Mouse (Mus musculus) right cerebral cortex, postnatal 4 days (tissue): ENCODE data around the gene 4930564D02Rik.

Experiments used
- DNase-seq: peaks from one replicate; pipeline ENCODE4 v3.0.0-alpha.2; 2022

The 4930564D02Rik gene

DNA sequence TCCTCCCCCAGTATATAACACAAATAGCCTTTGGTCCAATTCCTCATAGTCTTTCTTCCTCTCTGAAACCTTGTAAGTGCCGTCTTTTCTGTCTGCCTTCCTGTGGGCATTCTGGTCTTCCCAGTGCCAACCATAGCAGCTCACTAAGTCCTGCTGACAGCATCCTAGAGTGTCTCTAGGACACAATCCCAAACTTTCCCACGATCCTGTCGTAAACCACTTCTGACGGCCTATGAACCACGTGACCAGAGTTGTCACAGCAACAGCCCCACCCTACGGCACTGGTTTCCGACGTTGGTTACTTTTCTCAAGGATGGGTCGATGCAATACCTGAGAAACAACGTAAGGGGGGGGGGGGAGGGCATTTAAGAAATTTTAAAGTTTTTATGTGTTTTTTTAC lies at the start of gene 4930564D02Rik:
4930564D02Rik (plus strand) TSS at position 301 of the 400 bp plus-strand sequence.
- DNase-seq, result no peak

DNA sequence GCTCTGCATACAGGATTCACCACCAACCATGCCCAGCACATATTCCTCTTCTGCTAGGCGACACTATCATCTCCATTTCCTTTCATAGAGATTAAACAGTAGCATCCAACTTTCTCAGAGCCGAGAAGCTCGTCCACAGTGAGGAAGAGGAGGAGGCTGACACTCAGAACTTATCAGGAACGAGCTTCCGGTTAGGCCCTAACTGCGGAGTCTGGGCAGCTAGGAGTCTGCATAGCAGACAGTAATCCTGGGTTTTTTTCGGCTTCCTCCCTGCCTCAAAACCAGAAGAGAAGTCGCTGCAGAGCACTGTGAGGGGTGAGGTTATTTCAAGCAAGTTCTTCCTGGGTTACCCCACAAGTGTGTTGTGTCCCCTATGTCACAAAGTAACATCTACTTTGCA lies 49.3 kb upstream of the 4930564D02Rik start:
- DNase-seq, result no peak

DNA sequence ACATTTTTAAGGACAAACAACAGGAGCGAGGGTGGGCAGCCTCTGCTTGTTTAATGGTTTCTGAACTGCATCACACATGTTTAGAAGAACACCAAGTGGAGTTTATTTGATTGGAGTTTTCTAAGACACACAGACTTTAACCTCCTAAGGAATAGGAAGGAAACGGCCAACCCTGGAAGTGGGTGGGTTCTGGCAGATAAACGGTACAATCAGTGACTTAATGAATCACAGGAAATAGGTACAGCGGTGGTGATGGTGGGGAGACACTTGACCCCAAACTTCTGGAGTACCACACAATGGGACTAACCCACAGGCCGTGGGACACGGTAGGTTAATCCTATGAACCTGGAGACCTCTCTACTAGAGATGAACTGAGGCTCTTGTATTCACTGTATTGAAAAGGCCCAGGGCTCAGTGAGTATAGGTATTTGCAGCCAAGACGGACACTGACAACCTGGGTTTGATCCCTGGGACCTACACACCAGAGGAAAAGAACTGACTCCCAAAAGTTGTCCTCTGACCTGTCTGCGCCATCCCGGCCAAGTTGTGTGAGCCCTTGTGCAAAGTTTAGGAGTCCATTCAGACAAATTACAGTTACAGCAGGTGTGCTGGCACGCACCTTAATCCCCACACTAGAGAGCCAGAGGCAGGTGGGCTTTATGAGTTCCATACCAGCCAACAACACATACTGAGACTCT lies 48.4 kb upstream of the 4930564D02Rik start:
- DNase-seq, result no peak

DNA sequence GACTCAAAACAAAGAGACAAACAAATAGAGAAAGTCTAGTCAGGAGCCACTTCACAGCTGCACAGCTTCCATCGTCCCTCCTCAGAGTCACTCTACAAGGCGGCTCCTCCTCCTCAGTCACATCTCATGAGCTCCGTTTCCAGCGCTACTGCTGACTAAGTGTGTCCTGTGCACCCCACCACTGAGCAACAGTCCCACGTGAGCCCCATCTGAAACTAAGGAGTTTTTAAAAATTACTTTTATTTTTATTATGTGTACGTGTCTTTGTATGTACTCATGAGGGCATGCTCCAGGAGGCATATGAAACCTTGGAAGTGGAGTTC lies 47.9 kb upstream of the 4930564D02Rik start:
- no peak for DNase-seq

DNA sequence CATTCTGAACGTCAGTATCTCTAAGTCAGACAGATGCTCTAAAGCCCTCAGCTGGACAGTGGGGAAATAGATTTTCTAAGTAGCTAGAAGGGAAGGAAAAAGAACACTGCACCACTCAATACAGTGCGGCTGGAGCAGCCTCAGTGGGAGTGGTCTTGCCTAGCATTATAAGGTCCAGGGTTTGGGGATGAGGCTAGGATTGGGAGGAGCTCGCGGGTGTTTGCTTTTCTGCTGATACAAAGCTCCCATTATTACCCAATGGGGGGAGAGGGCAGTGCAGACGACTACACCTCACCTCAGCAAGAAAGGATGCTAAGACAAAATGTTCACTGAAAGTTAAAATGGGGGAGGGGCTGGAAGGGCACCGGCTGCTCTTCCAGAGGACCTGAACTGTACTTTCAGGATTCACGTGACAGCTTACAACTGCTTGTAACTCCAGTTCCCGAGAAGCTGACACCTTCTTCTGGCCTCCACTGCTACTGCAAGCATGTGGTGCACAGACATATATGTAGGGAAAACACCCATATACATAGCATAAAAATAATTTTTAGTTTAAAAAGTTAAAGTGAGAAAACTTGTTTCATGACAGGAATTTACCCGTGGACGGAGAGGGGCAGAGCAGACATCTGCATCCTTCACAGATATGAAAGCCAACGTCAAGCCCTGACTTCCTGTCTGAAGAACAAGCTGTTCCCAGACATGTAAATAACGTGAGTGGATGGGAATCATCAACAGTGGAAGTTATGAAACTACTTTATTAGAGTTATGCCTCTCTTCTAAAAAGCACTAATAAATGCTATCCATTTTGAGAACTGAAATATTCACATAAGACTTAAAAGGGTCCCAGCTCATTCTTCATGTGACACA lies 46.6 kb upstream of the 4930564D02Rik start:
- no peak for DNase-seq

DNA sequence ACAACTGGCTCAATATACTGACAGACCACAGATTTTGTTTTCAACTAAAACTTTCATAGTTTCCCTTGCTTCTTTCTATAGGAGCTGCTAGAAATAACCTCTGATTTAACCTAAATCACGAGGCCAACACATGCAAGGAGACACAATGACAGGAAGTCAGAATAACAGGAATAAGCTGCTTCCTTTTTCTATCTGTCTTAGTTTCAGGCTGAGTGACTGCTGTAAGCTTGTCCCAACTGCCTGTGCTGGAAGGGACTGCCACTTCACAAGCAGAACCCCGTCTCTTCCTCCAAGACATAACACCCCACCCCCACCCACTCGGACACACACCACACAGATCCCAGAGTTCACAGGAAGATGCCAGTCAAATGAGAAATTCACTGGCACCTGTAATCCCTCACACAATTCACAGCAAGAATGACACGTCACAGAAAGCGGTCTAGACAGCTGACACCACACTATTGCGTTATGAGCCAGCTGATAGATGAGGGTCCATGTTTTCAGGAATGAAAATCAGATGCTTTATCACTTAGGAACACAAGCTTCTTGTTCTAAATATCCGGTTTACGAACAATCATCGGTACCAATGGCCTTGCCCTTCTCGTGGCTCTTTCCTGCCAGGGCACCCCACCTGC lies 43.2 kb upstream of the 4930564D02Rik start:
- no peak for DNase-seq

DNA sequence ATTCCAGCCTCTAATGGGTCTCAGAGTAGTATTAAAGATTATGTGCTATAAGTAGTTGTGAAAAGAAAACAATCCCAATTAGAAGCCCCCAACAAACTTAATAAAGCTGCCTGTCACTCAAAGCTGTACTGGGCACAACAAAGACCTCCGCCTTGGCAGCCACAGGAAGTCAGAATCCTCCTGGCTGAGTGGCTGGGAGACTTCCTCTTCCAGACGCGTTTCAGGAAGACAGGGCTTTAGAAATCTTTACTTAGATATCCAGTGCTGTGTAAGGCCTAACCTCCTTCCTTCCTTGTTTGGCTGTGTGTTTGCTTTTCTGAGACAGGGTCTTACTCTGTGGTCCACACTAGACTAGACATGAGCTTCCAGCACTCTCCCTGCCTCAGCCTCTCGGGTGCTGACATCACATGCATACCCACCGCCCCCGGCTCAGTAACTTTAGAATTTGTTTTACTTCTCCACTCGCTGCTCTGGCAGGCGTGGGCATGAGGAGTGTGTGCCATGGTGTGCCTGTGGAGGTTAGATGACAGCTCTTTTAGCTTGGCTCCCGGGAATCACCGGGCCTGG lies 30.3 kb upstream of the 4930564D02Rik start:
- DNase-seq, result no peak

DNA sequence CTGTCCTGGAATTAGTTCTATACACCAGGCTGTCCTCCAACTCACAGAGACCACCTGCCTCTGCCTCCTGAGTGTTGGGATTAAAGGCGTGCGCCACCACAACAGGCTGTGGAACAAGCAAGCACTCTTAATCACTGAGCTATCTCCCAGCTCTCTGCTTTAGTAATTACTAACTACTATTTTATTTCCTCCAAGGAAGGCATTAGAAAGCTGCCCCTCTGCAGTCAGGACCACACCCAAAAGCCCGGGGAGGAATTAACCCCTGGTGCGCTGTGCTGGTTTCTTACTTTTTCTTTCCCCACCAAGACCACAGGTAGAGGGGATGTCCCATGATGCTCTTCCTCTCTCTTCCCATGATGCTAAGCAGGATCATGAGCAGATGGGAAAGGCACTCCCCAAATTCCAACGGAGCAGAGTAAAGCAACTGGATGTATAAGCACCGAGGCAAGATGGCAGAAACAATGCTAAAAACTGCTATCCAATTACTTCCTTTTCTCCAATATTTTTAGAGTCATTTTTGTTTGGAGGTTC lies 29.3 kb upstream of the 4930564D02Rik start:
- no peak for DNase-seq

DNA sequence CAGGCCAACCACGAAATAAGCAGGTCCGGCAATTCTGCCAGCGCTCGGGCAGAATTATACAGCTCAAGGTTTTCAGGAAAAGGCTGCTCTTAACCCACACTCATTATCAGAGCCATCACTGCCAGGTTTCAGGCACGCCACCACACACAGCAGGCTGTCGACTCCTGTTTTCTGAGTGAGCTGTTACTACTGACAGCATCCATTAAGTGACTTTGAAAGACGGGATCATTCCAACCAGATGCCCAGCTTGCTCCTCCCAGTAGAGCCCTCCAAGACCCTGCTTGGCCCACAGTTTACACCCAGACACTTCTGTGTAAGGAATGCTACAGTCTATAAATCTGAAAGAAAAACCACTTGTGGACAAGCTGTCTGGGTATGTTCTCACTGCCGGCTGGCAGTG lies 26.6 kb upstream of the 4930564D02Rik start:
- no peak for DNase-seq

DNA sequence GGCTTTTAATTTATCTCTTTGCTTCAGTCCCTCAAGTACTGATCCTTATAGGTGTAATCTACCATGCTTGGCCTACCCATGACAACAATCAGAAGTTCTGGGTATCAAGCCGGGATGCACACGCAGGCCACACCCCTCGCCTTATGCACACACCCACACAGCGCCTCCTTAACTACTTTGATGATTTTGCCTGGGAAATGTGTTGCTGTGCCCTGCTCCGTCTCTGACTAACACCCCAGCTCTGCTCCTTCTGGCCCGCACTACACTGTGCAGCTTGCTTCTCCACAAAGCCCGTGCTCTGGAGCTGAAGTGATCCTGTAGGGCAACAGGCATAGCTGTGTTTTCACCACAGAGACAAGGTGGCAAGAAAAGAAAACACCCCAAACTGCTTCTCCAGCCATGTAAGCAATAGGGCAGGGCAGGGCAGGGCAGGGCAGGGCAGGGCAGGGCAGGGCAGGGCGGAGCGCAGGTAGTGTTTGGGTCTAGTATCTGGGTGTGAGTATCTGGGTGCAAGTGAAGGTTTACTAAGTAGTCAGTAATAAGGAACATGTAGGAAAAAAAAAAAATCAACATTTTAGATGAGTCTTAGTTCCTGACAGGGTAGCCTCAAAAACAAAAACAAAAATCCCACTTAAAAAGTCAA lies 25.5 kb upstream of the 4930564D02Rik start:
- DNase-seq, result no peak

DNA sequence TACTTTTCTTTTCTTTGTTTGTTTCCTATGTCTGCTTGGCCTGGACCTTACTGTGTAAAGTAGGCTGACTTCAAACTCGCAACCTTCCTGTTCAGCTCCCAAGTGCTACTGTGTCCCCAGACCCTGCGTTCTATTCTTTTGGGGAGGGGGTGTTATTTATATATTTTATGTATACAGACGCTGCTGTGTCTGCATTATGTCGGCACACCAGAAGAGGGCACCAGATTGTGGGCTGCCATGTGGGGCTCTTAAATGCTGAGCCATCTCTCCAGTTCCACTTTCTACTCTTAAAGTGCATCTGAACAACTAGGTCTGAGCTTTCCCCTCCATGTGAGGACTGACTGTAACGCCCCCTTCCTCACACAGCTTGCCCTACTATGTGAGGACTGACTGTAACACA lies 22.9 kb upstream of the 4930564D02Rik start:
- no peak for DNase-seq

DNA sequence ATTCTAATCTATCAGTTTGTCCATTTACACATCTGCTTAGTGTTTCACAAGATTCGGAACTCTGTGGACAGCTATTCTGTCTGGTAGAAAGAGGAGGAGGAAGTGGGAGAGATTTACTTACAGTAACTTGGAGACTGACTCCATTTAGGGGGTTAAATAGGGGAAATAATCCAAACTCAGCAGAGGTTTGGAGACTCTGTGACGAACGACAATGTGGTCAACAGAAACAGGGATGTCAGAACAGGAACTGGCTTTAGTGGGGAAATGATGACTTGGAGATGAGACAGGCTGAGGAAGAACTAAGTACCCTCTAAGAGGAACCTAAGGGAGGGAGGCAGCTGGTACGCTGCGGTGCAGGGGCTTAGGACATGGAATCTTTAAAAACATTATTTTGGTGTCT lies 19.8 kb upstream of the 4930564D02Rik start:
- no peak for DNase-seq

DNA sequence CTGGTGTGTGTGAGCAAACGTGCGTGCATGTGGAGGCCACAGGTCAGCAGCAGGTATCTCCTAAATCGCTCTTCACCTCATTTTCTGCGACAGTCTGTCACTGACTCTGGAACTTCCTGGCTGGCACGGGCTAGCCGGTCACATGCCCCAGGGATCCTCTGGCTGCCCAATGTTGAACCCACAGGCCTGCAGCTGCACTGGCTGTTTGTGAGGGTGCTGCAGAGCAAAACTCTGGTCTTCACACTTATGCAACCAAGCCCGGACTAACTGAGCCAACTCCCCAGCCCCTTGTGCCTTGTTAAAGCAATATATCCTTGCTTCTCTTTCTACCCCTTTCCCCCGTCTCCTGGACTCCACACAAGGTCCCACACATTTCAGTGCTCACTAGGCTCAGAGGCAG lies 19.0 kb upstream of the 4930564D02Rik start:
- no peak for DNase-seq

DNA sequence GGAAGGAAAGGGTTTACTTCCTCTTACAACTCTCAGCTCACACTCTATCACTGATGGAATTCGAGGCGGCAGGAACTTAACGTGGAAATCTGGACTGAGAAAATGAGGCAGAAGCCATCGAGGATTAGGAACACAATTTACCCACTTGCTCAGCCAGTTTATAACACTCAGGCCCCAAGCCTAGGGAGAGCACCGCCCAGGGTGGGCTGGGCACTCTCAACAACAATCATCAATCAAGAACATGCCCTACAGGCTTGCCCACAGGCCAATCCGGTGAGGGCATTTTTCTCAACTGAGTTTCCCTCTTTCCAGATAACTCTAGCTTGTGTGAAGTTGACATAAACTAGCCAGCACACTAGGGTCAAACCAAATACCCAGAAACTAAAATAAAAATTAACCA lies 16.8 kb upstream of the 4930564D02Rik start:
- no peak for DNase-seq

DNA sequence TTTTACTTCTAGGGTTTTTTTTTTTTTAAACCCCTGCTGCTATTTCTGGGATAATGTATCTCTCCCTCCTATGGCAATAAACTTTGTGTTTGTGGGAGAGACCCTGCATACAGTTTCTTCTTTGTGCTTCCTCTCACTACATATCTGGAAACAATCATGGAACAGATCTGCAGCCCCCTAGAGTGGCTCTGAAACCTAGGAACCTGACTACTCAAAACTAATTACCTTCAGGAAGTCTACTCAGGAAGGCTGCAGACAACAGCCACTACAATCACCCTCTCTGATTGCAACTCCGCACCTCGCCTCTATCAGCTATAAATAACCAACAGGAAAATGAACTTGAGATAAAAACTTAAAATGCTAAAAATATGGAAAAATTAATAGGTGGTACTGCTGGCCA lies 15.5 kb upstream of the 4930564D02Rik start:
- DNase-seq, result no peak

DNA sequence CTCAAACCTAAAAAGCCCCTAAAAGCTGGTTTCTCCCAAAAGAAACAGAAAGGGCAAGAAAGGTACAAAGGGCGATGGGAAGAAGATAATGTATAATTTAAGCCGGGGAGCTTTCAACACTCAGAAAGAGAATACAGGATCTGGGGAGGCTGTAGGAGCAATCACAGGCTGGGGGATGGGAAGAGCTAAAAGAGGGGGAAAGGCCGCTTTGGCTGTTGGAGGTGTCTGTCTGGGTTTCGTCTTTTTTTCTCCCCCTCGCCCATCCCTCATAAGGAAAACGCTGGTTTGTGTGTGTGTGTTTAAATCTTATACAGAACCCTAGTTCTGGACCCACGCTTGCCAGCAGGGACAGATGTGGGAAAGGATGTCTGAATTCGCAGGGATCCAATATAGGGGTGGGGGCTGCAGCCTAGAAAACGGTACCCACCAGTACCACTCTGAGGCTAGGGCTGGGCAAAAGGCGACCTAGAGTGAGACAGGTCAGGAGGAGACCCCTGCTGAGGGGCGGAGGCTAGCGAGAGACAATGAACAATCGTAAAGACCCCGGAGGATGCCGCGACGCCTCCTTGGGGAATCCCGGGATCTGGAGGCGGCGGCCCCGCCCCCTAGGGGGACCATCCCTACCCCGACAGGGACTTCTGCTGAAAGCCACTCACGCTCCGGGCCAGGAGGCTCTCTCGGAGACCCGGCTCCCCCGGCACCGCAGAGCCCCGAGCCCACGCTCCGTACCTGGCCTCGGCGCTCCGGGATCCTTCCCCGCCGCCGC lies 14.3 kb upstream of the 4930564D02Rik start:
- no peak for DNase-seq

DNA sequence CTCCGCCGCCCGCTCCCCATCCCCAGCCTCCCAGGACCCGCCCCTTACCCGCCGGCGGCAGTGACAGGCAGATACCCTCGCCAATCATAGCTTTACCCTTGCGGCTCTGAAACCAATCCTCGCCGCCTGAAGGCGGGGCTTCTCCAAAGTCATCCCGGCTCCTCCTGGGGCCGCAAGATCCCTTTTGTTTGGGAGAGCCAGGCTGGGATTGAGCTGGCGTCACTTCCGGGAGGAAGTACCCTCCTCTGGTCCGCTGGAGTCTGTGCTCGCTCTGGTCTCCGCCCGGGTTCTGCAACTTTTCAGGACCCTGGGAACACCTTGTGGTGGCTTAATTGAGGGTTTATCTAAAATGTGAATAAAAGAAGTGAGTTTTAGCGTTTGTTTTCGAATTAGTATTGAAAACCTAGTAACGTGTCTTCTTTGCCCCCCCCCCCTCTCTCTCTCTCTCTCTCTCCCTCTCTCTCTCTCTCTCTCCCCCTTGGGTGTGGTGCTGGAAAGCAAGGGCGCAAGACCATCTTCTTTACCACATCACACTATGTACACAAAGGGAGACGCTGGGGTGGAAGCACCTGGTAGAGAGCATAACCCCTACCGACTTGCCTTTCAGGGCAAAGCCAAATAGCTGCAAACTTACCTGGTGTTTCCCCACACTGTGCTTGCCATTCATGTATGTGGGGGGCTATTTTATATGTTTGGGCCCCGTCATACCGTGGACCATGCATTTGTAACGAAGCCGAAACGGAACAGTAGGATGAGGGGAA lies 13.5 kb upstream of the 4930564D02Rik start, which contains the start of gene Cttnbp2nl:
Cttnbp2nl (minus strand) TSS at position 210 of the 761 bp plus-strand sequence.
- DNase-seq, result peak; percentile 99

DNA sequence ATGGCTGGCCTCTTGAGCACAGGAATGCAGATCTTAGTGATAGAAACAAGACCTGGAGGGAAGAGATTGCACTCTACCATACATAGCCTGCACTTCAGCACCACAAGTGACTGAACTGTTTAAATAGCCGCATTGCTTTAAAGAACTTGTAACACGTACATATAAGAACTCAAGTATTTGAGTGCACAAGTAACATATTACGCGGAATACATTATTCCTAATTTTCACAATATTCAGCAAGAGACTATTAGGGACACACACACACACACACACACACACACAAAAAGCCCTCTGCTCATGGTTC lies 13.0 kb upstream of the 4930564D02Rik start:
- DNase-seq, result no peak

DNA sequence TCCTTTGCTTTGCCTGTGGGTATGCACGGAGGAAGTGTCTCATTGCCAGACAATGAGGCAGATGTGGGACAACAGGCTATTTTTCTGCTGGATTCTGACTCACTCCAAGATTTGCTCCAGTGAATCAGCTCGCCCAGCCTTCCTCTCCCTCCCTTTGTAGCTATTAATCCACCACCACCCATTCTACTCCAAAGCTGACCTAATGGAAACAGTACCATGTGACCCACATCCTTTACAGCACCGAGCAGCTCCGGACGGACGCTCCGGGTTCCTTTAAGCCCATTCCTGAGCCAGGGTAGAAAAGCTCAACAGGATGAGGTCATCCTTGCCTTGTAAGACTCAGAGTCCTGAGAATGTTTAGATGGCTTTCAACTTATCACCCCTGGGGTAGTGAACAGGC lies 11.7 kb upstream of the 4930564D02Rik start:
- DNase-seq, result no peak

DNA sequence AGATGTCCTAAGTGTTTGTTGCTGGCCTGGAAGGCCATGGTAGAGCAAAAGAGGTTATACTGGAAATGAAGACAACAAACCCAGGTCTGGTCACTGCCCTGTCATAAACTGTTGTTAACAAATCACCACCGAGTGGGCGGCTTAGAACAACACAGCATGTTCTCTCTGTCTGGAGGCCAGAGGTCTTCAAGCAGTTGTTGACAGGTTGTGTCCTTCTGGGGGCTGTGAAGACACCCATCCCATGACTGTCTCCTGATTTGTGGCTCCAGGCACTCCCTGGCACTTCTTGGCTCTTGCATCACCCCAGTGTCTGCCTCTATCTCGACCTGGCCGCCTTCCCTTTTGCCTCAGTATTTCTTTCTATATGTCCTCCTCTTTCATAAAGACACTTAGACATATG lies 11.0 kb upstream of the 4930564D02Rik start:
- no peak for DNase-seq
